7 mouse cellular contexts compared by ENCODE assay signal in the genomic region with DNA sequence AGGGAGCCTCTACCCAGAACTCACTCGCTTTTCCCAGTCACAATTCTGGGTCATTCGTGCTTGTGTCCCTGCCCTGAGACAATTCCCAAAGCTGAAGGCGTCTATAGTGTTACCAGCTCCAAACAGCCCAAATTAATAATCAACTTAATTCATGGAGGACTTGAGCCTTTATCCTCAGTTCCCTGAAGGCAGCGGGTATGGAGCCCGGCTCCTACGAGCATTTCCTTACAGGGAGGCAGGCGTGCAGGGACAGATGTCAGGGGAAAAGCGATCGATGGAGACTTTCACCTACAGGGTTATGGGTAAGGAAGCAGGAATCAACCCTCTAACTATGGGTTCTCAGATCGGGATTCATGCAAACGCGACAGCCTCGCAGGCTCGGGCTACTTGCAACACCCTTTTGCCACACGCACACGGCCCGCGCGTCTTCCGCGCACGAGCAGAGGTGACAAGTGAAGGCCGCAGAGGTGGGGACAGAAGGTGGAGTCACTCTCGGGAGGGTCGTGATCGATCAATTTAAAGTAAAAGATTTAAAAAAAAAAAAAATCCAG. TPM values are rescaled to one million over a fixed set of nuclear protein-coding genes. Genes with fewer than 3 reads are reported as not detected.
DNase-seq lines count a peak whose midpoint lies in the region; ATAC-seq and TF ChIP-seq lines count a peak whose summit lies in the region.

No protein-coding gene starts in this region.

- peak overlapping the region; percentile 91 for H3K4me2 ChIP-seq in embryonic facial prominence, embryonic 11.5 days (ENCODE audit: low read depth, low read length)
- peak overlapping the region; percentile 95 for H3K4me2 ChIP-seq in neural tube, embryonic 12.5 days (replicated peaks)

- peak overlapping the region; percentile 43 for H3K27ac ChIP-seq in embryonic facial prominence, embryonic 11.5 days (replicated peaks; ENCODE audit: low read depth, low read length)
- H3K27ac ChIP-seq in limb, embryonic 10.5 days: peak overlapping the region; percentile 91
- H3K27ac ChIP-seq in neural tube, embryonic 12.5 days: no peak overlapping the region
- H3K27ac ChIP-seq in thymus, adult 2 months (ENCODE audit: control insufficient read depth, insufficient read depth, low read length): no peak overlapping the region

- TF ChIP-seq POLR2A in thymus, adult 2 months (IDR thresholded peaks at IDR 0.05; ENCODE audit: control insufficient read depth, extremely low read depth, insufficient read depth, low read length, poor library complexity): no peak

- peak overlapping the region; percentile 39 for H3K4me3 ChIP-seq in embryonic facial prominence, embryonic 11.5 days (ENCODE audit: low read depth, low read length)
- H3K4me3 ChIP-seq in limb, embryonic 10.5 days: peak overlapping the region; percentile 53
- peak overlapping the region; percentile 39 for H3K4me3 ChIP-seq in neural tube, embryonic 12.5 days
- H3K4me3 ChIP-seq in thymus, adult 2 months (ENCODE audit: control insufficient read depth, insufficient read depth, low read length): no peak overlapping the region

- H3K4me1 ChIP-seq in embryonic facial prominence, embryonic 11.5 days (ENCODE audit: control insufficient read depth, insufficient read depth, low read length): peaks cover 8% of the 10 kb centered on the region
- peaks cover 78% of the 10 kb centered on the region for H3K4me1 ChIP-seq in limb, embryonic 10.5 days
- peaks cover 54% of the 10 kb centered on the region for H3K4me1 ChIP-seq in neural tube, embryonic 12.5 days
- peaks cover 16% of the 10 kb centered on the region for H3K4me1 ChIP-seq in thymus, adult 2 months (replicated peaks; ENCODE audit: control insufficient read depth, insufficient read depth, low read length)

- ATAC-seq in embryonic facial prominence, embryonic 11.5 days (replicated peaks; ENCODE audit: insufficient number of reproducible peaks, low FRiP score, low TSS enrichment, low read depth): no peak
- ATAC-seq in neural tube, embryonic 12.5 days (ENCODE audit: low FRiP score, low read depth): no peak

- DNase-seq in right cerebral cortex, postnatal 4 days: peak; percentile 51
- DNase-seq in right cerebral cortex, postnatal 25 days: no peak
- peak; percentile 48 for DNase-seq in embryonic facial prominence, embryonic 11.5 days (ENCODE audit: low spot score)
- peak; percentile 70 to 73 for DNase-seq in heart, postnatal 10 days
- DNase-seq in limb, embryonic 10.5 days (ENCODE audit: low spot score): peak; percentile 75
- DNase-seq in thymus, adult 2 months: no peak

- intact Hi-C loops in heart, postnatal 10 days (cut with DNase I): loop anchor here (1.0 to 5.0 kb wide), 2 partner anchors 16 to 556 kb away; no protein-coding TSS in a partner anchor

- under 1% methylated on average over 26 of the region's 26 CpGs for WGBS in embryonic facial prominence, embryonic 11.5 days
- 1% methylated on average over 26 of the region's 26 CpGs for WGBS in limb, embryonic 10.5 days
- WGBS in neural tube, embryonic 12.5 days: under 1% methylated on average over 26 of the region's 26 CpGs
- 27% methylated on average over 26 of the region's 26 CpGs for WGBS in thymus, adult 2 months

- no peaks in the 10 kb centered on the region for H3K36me3 ChIP-seq in embryonic facial prominence, embryonic 11.5 days (replicated peaks; ENCODE audit: control insufficient read depth, insufficient read depth, low read depth, low read length)
- H3K36me3 ChIP-seq in limb, embryonic 10.5 days: no peaks in the 10 kb centered on the region
- no peaks in the 10 kb centered on the region for H3K36me3 ChIP-seq in neural tube, embryonic 12.5 days
- no peaks in the 10 kb centered on the region for H3K36me3 ChIP-seq in thymus, adult 2 months (ENCODE audit: control insufficient read depth, insufficient read depth, low read length)

- no peak for TF ChIP-seq CTCF in thymus, adult 2 months (IDR thresholded peaks at IDR 0.05; ENCODE audit: borderline replicate concordance, control insufficient read depth, extremely low read depth, insufficient read depth, low read length, poor library complexity)

- H3K9ac ChIP-seq in embryonic facial prominence, embryonic 11.5 days (replicated peaks; ENCODE audit: low read length): peak overlapping the region; percentile 84
- H3K9ac ChIP-seq in neural tube, embryonic 12.5 days: peak overlapping the region; percentile 87

- H3K9me3 ChIP-seq in embryonic facial prominence, embryonic 11.5 days (replicated peaks; ENCODE audit: control insufficient read depth, low read length): no peaks in the 10 kb centered on the region
- H3K9me3 ChIP-seq in limb, embryonic 10.5 days (replicated peaks): no peaks in the 10 kb centered on the region
- H3K9me3 ChIP-seq in neural tube, embryonic 12.5 days: no peaks in the 10 kb centered on the region

- no peaks in the 10 kb centered on the region for H3K27me3 ChIP-seq in embryonic facial prominence, embryonic 11.5 days (ENCODE audit: control insufficient read depth, insufficient read depth, low read length)
- no peaks in the 10 kb centered on the region for H3K27me3 ChIP-seq in limb, embryonic 10.5 days (ENCODE audit: low read depth, poor library complexity, severe bottlenecking)
- H3K27me3 ChIP-seq in neural tube, embryonic 12.5 days (replicated peaks): no peaks in the 10 kb centered on the region
- peaks cover 12% of the 10 kb centered on the region for H3K27me3 ChIP-seq in thymus, adult 2 months (ENCODE audit: control insufficient read depth, insufficient read depth, low read length)

RNA-seq across cellular contexts. Expression of gene A930004D18Rik, which starts 6.2 kb away (rescaled TPM):
- polyA plus RNA-seq in embryonic facial prominence, embryonic 11.5 days (2014; fragmentation: Nextera tagmentation; extraction: Ambion mirVana): 6.6 and 9.2 TPM in 2 replicates
- 1 to 10 TPM; 3.0 to 4.2 TPM for total RNA-seq in heart, postnatal 10 days (2021)
- 11.5 and 11.6 TPM in 2 replicates for polyA plus RNA-seq in limb, embryonic 10.5 days (2016; fragmentation: Nextera tagmentation; extraction: Ambion mirVana)
- 17.1 and 17.6 TPM in 2 replicates for polyA plus RNA-seq in neural tube, embryonic 12.5 days (2016; fragmentation: Nextera tagmentation; extraction: Ambion mirVana)
- polyA plus RNA-seq in thymus, adult 2 months (2012; rRNA removed): 0.37 and 0.75 TPM in 2 replicates

RNA-seq across cellular contexts. Expression of gene Skida1, which starts 17.5 kb away (rescaled TPM):
- polyA plus RNA-seq in embryonic facial prominence, embryonic 11.5 days (2014; fragmentation: Nextera tagmentation; extraction: Ambion mirVana): 15.5 and 16.9 TPM in 2 replicates
- 1 to 10 TPM; 4.8 to 5.7 TPM for total RNA-seq in heart, postnatal 10 days (2021)
- 7.0 and 11.5 TPM in 2 replicates for polyA plus RNA-seq in limb, embryonic 10.5 days (2016; fragmentation: Nextera tagmentation; extraction: Ambion mirVana)
- polyA plus RNA-seq in neural tube, embryonic 12.5 days (2016; fragmentation: Nextera tagmentation; extraction: Ambion mirVana): 13.2 and 13.4 TPM in 2 replicates
- 0.38 and 0.41 TPM in 2 replicates for polyA plus RNA-seq in thymus, adult 2 months (2012; rRNA removed)

RNA-seq across cellular contexts. Expression of gene Mllt10, which starts 23.7 kb away (rescaled TPM):
- 40.8 and 44.3 TPM in 2 replicates for polyA plus RNA-seq in embryonic facial prominence, embryonic 11.5 days (2014; fragmentation: Nextera tagmentation; extraction: Ambion mirVana)
- 10 to 100 TPM; 40.6 to 43.1 TPM for total RNA-seq in heart, postnatal 10 days (2021)
- 56.9 and 65.3 TPM in 2 replicates for polyA plus RNA-seq in limb, embryonic 10.5 days (2016; fragmentation: Nextera tagmentation; extraction: Ambion mirVana)
- polyA plus RNA-seq in neural tube, embryonic 12.5 days (2016; fragmentation: Nextera tagmentation; extraction: Ambion mirVana): 60.5 and 67.2 TPM in 2 replicates
- polyA plus RNA-seq in thymus, adult 2 months (2012; rRNA removed): 75.4 and 90.3 TPM in 2 replicates

RNA-seq across cellular contexts. Expression of gene H2al2a, which starts 34.6 kb away (rescaled TPM):
- polyA plus RNA-seq in embryonic facial prominence, embryonic 11.5 days (2014; fragmentation: Nextera tagmentation; extraction: Ambion mirVana): not detected in 2 replicates
- not detected for total RNA-seq in heart, postnatal 10 days (2021)
- polyA plus RNA-seq in limb, embryonic 10.5 days (2016; fragmentation: Nextera tagmentation; extraction: Ambion mirVana): not detected in 2 replicates
- polyA plus RNA-seq in neural tube, embryonic 12.5 days (2016; fragmentation: Nextera tagmentation; extraction: Ambion mirVana): not detected in 2 replicates
- polyA plus RNA-seq in thymus, adult 2 months (2012; rRNA removed): not detected in 2 replicates

Comparison
In these comparisons a context has a peak if more than half of its experiments do, and no peak if none do; other contexts are left out.
1. DNase-seq: peak in right cerebral cortex, postnatal 4 days (single experiment), embryonic facial prominence, embryonic 11.5 days (single experiment), heart, postnatal 10 days (2 of 2) and limb, embryonic 10.5 days (single experiment); none in right cerebral cortex, postnatal 25 days (single experiment) and thymus, adult 2 months (single experiment).
2. H3K27ac ChIP-seq: peak in embryonic facial prominence, embryonic 11.5 days (single experiment) and limb, embryonic 10.5 days (single experiment); none in neural tube, embryonic 12.5 days (single experiment) and thymus, adult 2 months (single experiment).